Mouse (Mus musculus) cerebellum, adult 2 months (tissue): ENCODE results near the gene Fuca2.

Experiments
- CTCF ChIP-seq: fragments of 200-500 bp; IDR thresholded peaks from 2 replicates; pipeline ENCODE4 v1.5.1; 2011; ENCODE audit warnings: low read depth, mild to moderate bottlenecking, control low read depth, low read length, moderate library complexity, borderline replicate concordance; ENCODE audit not compliant: insufficient read depth
- POLR2A ChIP-seq: fragments of 200-500 bp; IDR thresholded peaks from 2 replicates; pipeline ENCODE4 v1.6.1; 2011; ENCODE audit warnings: low read length, control low read depth, borderline replicate concordance; ENCODE audit not compliant: insufficient read depth

DNA sequence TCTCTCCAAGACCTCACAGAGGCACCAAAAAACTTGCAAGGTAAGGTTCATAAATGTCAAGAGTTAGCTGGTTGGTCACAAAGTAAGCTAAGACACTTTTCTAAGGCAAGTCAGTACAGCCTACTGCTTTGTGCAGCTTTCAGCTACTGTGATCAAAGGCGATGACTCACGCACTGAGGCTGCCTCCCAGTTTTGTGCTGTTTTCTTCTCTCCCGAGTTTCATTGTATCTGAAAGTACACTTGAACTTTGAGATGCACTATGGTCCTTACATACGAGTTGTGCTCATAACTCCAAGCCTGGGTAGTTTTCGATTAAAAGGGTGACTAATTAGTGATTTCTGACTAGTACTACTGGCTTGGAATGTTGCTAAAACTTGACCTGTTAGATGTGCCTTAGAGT is 32.4 kb upstream of the Fuca2 start:
- TF ChIP-seq POLR2A: no peak
- TF ChIP-seq CTCF: no peak
